Mouse (Mus musculus) spleen, postnatal 10 days (tissue): ENCODE measurements at regions not wholly inside any gene's neighbourhood (a gene's known extent, or its start where the extent isn't known, plus 50 kb on each side); places are given as distances from the start of the nearest gene placed in this dataset.

Experiments used
- DNase-seq, 2 experiments: peaks; one replicate each; pipeline ENCODE4 v3.0.0; 2021 to 2022; ENCODE audit warnings: low spot score in 2 of 2

- DNase-seq, result no peak
Observed at GRCm38 (mm10) chr8:126538136-126538535, 55.6 kb downstream of the Irf2bp2 start.

DNA sequence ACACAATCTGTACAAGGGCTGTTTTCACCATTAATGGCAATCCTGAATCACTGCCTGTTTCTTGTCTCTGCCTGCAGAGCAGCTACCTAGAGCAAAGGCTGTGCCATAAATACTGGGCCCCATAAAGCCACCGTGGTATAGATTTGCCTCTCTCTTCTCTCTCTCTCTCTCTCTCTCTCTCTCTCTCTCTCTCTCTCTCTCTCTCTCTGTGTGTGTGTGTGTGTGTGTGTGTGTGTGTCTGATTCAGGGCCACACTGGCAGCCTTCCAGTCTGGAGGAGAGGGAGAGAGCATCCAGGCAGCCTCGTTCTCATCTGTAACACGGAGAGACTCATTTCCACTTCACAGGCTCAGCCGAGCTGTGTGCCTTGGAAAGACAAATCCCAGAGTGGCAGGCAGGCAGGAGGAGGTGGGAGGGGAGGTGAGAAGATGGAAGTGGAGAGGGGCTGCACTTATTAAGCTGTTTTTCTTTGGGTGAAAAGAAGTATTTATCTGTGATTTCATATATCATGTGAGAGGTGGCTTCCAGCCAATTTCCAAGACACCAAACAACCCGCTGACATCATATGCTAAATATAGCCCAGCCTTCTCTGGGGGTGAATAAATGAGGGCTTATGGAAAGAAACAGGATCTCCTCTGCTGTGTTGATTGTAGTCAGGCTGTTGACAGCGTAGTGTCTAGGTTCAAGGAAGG lies 56.7 kb downstream of the Irf2bp2 start:
- no peak for DNase-seq

DNA sequence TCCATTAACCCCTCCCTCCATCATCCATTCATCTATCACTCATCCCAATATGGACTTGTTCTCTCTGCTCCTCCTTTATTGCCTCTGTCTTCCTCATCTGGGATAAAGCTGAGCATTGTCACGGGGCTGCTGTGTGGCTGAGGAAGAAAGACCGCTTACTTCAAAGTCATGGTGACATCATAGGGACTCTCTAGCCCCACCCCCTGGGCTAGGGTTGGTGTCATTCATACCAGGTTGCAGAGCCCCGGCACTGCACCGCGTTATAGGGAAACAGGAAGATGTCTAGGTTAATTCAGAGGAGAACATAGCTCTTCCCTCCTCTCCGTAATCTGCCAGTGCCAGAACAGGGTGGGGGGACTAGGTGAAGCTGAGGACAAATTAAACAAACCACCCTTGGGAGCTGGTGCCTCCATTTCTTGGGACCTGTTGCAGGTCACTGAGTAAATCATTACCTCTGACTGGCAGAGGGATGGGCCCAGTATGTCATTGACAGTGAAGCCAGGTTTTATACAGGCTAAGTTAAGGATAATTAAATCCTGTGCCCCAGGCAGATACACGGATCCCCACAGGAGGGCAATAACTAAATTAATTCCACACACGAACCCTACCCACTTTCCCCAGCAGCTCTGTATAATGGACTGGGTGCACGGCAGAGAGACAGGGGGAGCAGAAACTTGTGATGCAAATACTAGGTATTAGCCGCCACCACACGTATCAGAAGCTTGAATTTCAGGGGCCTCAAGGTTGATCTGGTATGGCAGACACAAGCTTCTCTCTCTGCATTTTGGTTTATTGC lies 57.5 kb downstream of the Irf2bp2 start:
- DNase-seq, result peak in 1 of 2 experiments; percentile 36

DNA sequence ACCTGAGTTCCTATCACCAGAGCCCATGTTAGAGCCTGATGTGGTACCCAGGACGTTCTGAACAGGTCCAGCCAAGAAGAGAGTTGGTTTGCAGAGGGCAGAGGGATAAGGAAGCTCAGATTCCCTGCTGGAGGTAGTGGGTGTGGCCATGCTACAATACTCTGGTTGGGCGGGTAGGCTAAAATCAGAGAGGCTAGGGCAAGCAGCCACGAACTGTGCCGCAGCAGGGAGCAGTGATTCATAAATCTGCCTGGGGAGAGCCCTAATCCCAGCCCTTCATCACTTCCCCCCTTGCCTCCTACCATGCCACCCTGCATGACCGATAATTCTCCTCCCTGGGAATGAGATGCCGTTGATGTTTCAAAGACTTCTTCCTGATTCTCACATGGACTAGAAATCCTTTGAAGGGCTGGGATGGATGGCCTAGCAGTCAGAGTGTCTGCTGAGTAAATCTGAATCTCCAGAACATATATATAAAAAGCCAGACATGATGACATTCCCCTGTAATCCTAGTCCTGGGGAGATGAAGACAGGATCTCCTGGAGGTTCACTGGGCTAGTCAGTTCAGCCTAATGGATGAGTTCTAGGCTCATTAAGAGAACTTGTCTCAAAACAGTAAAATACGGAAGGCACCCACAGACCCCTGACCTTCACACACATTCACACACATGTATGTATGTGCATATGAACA lies 57.6 kb upstream of the Tarbp1 start:
- no peak for DNase-seq

DNA sequence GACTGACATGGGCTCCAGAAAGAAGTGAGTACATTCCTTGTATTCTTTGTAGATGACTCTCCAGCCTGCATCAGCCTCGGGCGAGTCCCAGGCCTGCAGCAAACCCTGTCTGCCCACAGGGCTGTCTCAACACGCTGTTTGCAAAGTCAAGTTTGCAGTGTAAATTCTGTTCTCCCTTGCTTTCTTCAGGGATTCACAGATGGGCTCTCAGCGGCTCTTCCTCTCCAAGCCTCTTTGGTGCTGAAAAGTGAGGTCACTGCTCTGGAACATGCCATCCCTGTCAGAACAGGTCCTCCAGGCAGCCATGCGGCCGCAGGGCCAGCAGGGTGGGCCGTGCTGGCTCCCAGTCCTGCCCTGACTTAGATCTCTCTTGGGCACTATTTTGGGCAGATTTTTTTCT lies 56.6 kb upstream of the Tarbp1 start:
- DNase-seq, result no peak

- DNase-seq, result no peak
Observed at GRCm38 (mm10) chr8:126529409-126529808, 54.5 kb upstream of the Tarbp1 start.

- DNase-seq, result no peak
Observed at GRCm38 (mm10) chr8:126528434-126529080, 53.7 kb upstream of the Tarbp1 start.

- DNase-seq, result no peak
Observed at GRCm38 (mm10) chr8:126526864-126527571, 52.2 kb upstream of the Tarbp1 start.

DNA sequence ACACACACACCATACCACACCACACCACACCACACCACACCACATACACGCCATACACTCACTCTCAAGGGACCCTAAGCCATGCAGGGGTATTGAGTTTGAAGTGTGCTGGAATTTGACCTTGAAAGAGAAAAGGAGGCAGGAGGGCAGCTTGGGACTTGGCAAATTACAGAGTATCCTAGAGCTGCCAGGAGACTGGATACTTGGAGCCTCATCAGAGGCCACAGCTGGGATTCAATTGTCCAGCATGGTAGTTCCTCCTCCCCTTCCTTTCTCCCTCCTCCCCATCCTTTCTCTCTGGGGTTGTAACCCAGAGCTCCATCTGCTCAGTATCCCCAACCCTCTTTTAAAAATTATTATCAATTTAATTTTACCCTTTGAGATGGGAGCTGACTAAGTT lies 50.7 kb upstream of the Tarbp1 start:
- DNase-seq, result no peak
